Mouse (Mus musculus): ENCODE measurements around the gene Aff3.

DNA sequence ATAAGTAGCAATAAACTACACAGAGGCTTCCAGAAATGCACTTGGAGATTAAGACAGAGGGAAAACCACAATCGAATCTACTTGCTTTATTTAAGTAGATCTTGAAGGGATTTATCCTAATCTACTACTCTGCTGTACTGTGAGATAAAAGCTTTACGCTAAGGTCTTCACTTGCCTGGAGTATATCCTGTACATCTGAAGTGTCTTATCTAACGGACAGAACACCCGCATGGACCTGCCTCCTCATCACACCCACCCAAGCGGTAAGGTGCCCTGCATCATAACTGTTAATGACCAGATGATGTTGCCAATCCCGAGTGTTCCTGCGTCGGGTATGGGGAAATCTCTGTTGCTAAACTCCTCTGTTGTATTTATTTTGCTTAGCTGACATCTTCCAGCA is 209.8 kb downstream of the Aff3 start:
- TF ChIP-seq CTCF (IDR thresholded peaks at IDR 0.05; ENCODE audit: insufficient read depth, low read length) = no peak
- no peak for TF ChIP-seq POLR2A (IDR thresholded peaks at IDR 0.05; ENCODE audit: borderline replicate concordance, extremely low read depth, low read depth, low read length)

All from lung, adult 2 months (tissue).